Mouse (Mus musculus) lung, embryonic 16.5 days (tissue): ENCODE results near the gene Pou3f1. TPM values are rescaled to one million over a fixed set of nuclear protein-coding genes. Genes with fewer than 3 reads are reported as not detected.

ENCODE experiments used
- ATAC-seq: fragments of 200-750 bp; cut with Nextera tagmentation; 2 replicates; pipeline ENCODE4 v1.8.0; 2017; ENCODE audit warnings: low read depth, mild to moderate bottlenecking, moderate library complexity
- H3K27ac ChIP-seq: fragments of 300-500 bp; sonication (generic); 2 replicates; pipeline ENCODE4 v1.5.1; 2014; ENCODE audit warnings: mild to moderate bottlenecking, control low read depth, low read length
- H3K27me3 ChIP-seq: fragments of 300-500 bp; sonication (generic); 2 replicates; pipeline ENCODE4 v1.6.1; 2014; ENCODE audit warnings: low read depth, low read length, mixed read lengths; ENCODE audit not compliant: control insufficient read depth, insufficient read depth
- H3K36me3 ChIP-seq: fragments of 300-500 bp; sonication (generic); 2 replicates; pipeline ENCODE4 v1.6.1; 2014; ENCODE audit warnings: low read length; ENCODE audit not compliant: control insufficient read depth, insufficient read depth
- H3K4me1 ChIP-seq: fragments of 300-500 bp; sonication (generic); replicated peaks from 2 replicates; pipeline ENCODE4 v1.6.1; 2014; ENCODE audit warnings: low read length, mixed read lengths; ENCODE audit not compliant: control insufficient read depth, insufficient read depth
- H3K4me2 ChIP-seq: fragments of 300-500 bp; sonication (generic); 2 replicates; pipeline ENCODE4 v1.6.1; 2014; ENCODE audit warnings: low read depth, low read length, control low read depth
- H3K4me3 ChIP-seq: fragments of 300-500 bp; sonication (generic); 2 replicates; pipeline ENCODE4 v1.5.1; 2014; ENCODE audit warnings: mild to moderate bottlenecking, low read length, control low read depth
- H3K9ac ChIP-seq: fragments of 300-500 bp; sonication (generic); 2 replicates; pipeline ENCODE4 v1.6.1; 2014; ENCODE audit warnings: low read length, control low read depth
- H3K9me3 ChIP-seq: fragments of 300-500 bp; sonication (generic); 2 replicates; pipeline ENCODE4 v1.6.1; 2016; ENCODE audit warnings: low read length; ENCODE audit not compliant: control insufficient read depth
- WGBS: fragments of 180-500 bp; shearing (Covaris S2); extraction: QIAGEN DNeasy Blood & Tissue Kit; methylation state at CpG from one replicate; pipeline ENCODE4 v1.1.7; 2014; 5-methylcytosine and 5-hydroxymethylcytosine counted together
- polyA plus RNA-seq: library from polyadenylated mRNA; unstranded; fragments of >200 nt; fragmentation: Nextera tagmentation; extraction: Ambion mirVana; gene quantifications from 2 replicates; pipeline ENCODE4 v1.2.1, GENCODE M21; 2015

The Pou3f1 gene
- polyA plus RNA-seq, 1 experiment from 2014 or later, result 0.06 TPM

GRCm38 (mm10) chr4:124664185-124664584 lies 7.6 kb downstream of the Pou3f1 start:
- H3K4me2 ChIP-seq, result no peak overlapping the region
- H3K27ac ChIP-seq, result no peak overlapping the region
- no peaks in the 10 kb centered on the region for H3K9me3 ChIP-seq
- H3K4me1 ChIP-seq, result peaks cover 4% of the 10 kb centered on the region
- WGBS, result 74% methylated on average over 9 of the region's 9 CpGs
- no peak overlapping the region for H3K9ac ChIP-seq
- no peak for ATAC-seq
- peaks cover 60% of the 10 kb centered on the region for H3K27me3 ChIP-seq
- H3K36me3 ChIP-seq, result no peaks in the 10 kb centered on the region
- H3K4me3 ChIP-seq, result no peak overlapping the region

GRCm38 (mm10) chr4:124664604-124665003 lies 8.0 kb downstream of the Pou3f1 start:
- H3K4me3 ChIP-seq, result no peak overlapping the region
- H3K9me3 ChIP-seq, result no peaks in the 10 kb centered on the region
- H3K27ac ChIP-seq, result no peak overlapping the region
- no peaks in the 10 kb centered on the region for H3K36me3 ChIP-seq
- no peak overlapping the region for H3K9ac ChIP-seq
- no peaks in the 10 kb centered on the region; the same call in 1 of the 2 replicates for H3K4me1 ChIP-seq
- 65% methylated on average over 15 of the region's 15 CpGs for WGBS
- H3K27me3 ChIP-seq, result peaks cover 56% of the 10 kb centered on the region
- H3K4me2 ChIP-seq, result no peak overlapping the region
- no peak for ATAC-seq

DNA sequence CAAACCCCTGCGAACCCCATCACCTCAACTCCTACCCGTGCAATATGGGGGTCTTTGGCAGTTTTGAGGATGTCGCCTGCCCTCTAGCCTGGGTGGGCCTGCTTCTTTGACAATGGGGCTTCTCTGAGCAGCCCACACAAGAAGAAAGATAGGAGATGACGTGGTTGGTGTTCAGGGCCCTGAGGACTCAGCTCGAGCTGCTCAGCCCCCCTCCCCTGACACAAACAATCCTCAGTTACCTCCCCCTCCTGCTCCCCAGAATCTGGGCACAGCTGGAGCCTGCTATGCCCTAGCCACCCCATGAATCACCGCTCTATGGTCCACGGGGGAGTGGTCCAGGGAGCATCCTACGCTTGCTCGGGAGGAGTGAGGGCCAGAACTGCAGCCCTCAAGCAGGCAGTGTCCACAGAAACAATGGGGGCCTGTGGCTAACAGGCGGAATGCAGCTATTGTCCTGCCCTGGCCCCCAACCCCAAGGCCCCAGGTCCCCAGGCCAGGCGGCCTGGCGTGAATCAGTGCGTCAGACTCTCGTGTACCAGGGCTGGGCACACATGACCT lies 10.9 kb downstream of the Pou3f1 start:
- Histone ChIP-seq H3K36me3 (no peaks in the 10 kb centered on the region), H3K27me3 (peaks cover 38% of the 10 kb centered on the region), H3K9ac (no peak overlapping the region), H3K27ac (no peak overlapping the region), H3K9me3 (no peaks in the 10 kb centered on the region), H3K4me1 (peaks cover 3% of the 10 kb centered on the region; the same call in 1 of the 2 replicates), H3K4me2 (no peak overlapping the region), H3K4me3 (no peak overlapping the region)
- 44% methylated on average over 14 of the region's 14 CpGs for WGBS
- no peak for ATAC-seq

GRCm38 (mm10) chr4:124668078-124668477 lies 11.5 kb downstream of the Pou3f1 start:
- Histone ChIP-seq H3K9ac (no peak overlapping the region), H3K9me3 (no peaks in the 10 kb centered on the region), H3K4me2 (no peak overlapping the region), H3K27ac (no peak overlapping the region), H3K36me3 (no peaks in the 10 kb centered on the region), H3K27me3 (peaks cover 38% of the 10 kb centered on the region), H3K4me1 (peaks cover 3% of the 10 kb centered on the region; the same call in 1 of the 2 replicates), H3K4me3 (no peak overlapping the region)
- 25% methylated on average over 8 of the region's 8 CpGs for WGBS
- no peak for ATAC-seq

DNA sequence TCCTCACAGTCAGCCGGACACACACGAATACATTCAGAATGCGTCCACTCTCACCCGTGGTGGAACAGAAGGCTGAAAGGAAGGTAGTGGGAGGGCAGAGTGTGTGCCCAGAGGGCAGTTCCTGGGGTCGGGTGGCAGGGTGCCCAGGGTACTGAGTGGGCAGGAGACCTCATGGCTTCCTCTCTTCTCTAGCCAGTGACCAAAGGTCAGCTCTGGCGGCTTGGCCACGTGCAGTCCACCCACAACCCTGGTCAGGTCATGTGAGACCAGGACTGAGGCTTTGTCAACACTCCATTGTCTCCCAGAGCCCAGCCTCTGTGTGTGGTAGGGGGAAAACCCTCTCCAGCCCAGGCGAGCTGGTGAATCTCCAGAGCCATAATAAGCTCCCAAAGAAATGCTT lies 13.6 kb downstream of the Pou3f1 start:
- Histone ChIP-seq H3K27ac (no peak overlapping the region), H3K9me3 (no peaks in the 10 kb centered on the region), H3K27me3 (peaks cover 24% of the 10 kb centered on the region), H3K36me3 (no peaks in the 10 kb centered on the region), H3K4me1 (peaks cover 3% of the 10 kb centered on the region; the same call in 1 of the 2 replicates), H3K4me3 (no peak overlapping the region), H3K4me2 (no peak overlapping the region), H3K9ac (no peak overlapping the region)
- 61% methylated on average over 8 of the region's 8 CpGs for WGBS
- no peak for ATAC-seq

GRCm38 (mm10) chr4:124671583-124671982 lies 15.0 kb downstream of the Pou3f1 start:
- Histone ChIP-seq H3K9ac (no peak overlapping the region), H3K9me3 (no peaks in the 10 kb centered on the region), H3K4me2 (no peak overlapping the region), H3K36me3 (no peaks in the 10 kb centered on the region), H3K27me3 (peaks cover 24% of the 10 kb centered on the region), H3K4me1 (peaks cover 3% of the 10 kb centered on the region; the same call in 1 of the 2 replicates), H3K4me3 (no peak overlapping the region), H3K27ac (no peak overlapping the region)
- WGBS, result 18% methylated on average over 7 of the region's 7 CpGs
- no peak for ATAC-seq

DNA sequence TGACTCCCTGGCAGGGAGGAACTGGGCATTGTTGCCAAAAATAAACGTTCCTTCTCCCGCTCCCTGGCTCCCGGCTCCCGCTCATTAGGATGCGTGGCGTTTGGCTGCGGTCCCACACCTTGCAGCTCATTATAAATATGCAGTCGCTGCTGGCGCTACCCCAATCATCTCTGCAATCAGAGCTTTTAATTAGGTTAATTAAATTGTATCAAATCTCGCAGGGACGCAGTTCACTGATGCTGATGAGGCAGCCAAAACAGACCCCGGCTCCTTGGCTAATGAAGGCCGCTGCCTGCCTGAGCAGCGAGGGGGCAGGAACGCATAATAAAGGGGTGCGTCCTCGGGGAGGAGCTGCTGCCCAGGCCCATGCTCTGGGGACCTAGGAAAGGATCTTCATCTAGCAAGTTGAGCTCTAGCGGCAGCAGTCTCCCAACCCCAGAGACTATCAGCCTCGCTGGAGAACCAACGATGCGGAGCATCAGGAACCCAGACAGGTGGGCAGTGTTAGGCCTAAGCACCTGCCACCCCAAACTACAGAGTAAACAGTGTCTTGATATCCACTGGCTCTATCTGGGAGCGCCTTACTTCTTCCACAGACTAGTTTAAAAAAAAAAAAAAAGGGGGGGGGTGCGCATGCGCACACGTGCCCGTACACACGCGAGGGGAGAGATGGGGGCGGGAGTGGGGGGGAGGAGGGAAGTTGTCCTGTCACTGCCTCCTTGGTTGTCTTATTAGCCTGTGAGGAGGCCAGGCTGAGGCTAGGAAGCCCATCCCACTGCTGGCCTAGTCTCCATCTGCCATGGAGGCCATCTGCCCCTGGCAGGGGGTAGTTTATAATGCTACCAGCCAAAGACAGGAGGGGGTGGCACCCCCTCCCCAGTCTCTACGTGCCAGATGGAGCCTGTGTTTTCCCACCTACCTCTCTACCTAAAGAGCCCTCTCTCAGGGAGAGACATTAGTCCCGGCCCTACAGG lies 16.0 kb downstream of the Pou3f1 start:
- Histone ChIP-seq H3K4me1 (peaks cover 3% of the 10 kb centered on the region; the same call in 1 of the 2 replicates), H3K4me3 (no peak overlapping the region), H3K9ac (no peak overlapping the region), H3K27ac (no peak overlapping the region), H3K36me3 (peaks cover 4% of the 10 kb centered on the region), H3K4me2 (peak overlapping the region; percentile 4), H3K9me3 (no peaks in the 10 kb centered on the region), H3K27me3 (peaks cover 23% of the 10 kb centered on the region)
- ATAC-seq, result no peak
- WGBS, result 3% methylated on average over 29 of the region's 31 CpGs

GRCm38 (mm10) chr4:124674334-124675032 lies 17.9 kb downstream of the Pou3f1 start:
- no peak overlapping the region for H3K9ac ChIP-seq
- 65% methylated on average over 17 of the region's 17 CpGs for WGBS
- ATAC-seq, result no peak

DNA sequence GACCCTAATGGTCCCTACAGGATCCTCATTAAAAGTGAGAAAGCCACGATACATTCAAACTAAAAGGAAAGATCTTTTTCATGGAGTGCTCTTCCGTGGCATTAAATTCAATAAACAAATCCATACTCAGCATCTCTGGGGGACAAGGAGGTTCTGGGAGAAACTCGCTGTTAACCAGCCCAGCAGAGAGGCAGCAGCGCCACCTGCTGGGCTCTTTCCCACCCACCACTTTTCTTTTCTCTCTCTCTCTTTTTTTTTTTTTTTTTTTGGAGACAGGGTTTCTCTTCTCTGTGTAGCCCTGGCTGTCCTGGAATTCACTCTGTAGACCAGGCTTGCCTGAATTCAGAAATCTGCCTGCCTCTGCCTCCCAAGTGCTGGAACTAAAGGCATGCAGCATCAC lies 18.4 kb downstream of the Pou3f1 start:
- 0 out of 2 replicates have a peak, but pooled peaks have one; percentile 21 for ATAC-seq
- Histone ChIP-seq H3K9ac (no peak overlapping the region), H3K9me3 (no peaks in the 10 kb centered on the region), H3K27ac (no peak overlapping the region), H3K27me3 (peaks cover 15% of the 10 kb centered on the region), H3K4me1 (peaks cover 3% of the 10 kb centered on the region; the same call in 1 of the 2 replicates), H3K4me2 (no peak overlapping the region), H3K36me3 (peaks cover 15% of the 10 kb centered on the region), H3K4me3 (no peak overlapping the region)
- WGBS, result 7% methylated on average over 4 of the region's 4 CpGs

More at GRCm38 (mm10) chr4:124674334-124675032, 17.9 kb downstream of the Pou3f1 start:
- Histone ChIP-seq H3K27ac (no peak overlapping the region), H3K4me3 (no peak overlapping the region), H3K27me3 (peaks cover 15% of the 10 kb centered on the region), H3K36me3 (peaks cover 10% of the 10 kb centered on the region), H3K4me1 (peaks cover 3% of the 10 kb centered on the region; the same call in 1 of the 2 replicates), H3K4me2 (no peak overlapping the region), H3K9me3 (no peaks in the 10 kb centered on the region)
